In the genomic region with DNA sequence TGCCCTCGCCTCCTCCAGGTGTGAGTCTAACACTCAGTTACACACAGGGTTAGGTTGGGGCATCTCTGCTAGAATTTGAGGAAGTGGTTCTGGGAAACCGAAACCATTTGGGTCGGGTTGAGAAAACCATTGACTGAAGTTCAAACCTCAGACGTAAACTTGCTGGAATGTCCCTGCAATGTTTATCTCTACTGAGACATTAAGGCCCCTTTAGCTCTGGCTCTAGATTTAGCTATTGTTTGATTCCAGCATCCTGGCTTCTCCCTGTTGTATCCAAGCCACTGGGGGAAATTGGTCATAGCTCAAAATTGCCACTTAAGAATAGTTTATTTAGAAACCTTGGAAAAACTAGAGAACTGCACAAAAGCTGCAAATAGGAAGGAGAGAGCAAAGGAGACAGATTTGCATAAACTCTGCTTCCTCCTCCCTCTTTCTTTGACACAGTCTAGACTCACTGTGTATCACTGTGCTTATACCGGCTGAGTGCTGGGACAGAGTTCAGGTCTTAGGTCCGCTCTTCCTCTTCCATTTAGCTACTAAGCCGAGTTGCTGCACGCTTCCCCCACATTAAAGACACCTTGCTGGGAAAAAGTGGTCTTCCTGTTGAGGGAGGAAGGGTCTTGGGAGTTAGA, we compare ENCODE assay signal across 12 mouse cellular contexts. TPM values are rescaled to one million over a fixed set of nuclear protein-coding genes. Genes with fewer than 3 reads are reported as not detected.
DNase-seq lines count a peak whose midpoint lies in the region; ATAC-seq and TF ChIP-seq lines count a peak whose summit lies in the region.
"Had no signal": no experiment of that assay in that cellular context is flagged by ENCODE, and none has a peak within 500 bp of the region (broad histone marks: within the 10 kb centered on the region; RNA-seq: fewer than 3 reads in every experiment).

No protein-coding gene starts in this region.

- H3K9me3 ChIP-seq in lung, postnatal 0 days (ENCODE audit: low read length) = no peaks in the 10 kb centered on the region
- no peaks in the 10 kb centered on the region for H3K9me3 ChIP-seq in stomach, postnatal 0 days (ENCODE audit: control insufficient read depth, low read length)
- H3K9me3 ChIP-seq: kidney, embryonic 15.5 days; liver, embryonic 15.5 days; midbrain, embryonic 12.5 days had no signal

- ATAC-seq in lung, postnatal 0 days = peak; percentile 65
- no peak for ATAC-seq in stomach, postnatal 0 days (ENCODE audit: low FRiP score, low TSS enrichment)

- TF ChIP-seq POLR2A in heart, adult 2 months (IDR thresholded peaks at IDR 0.05; ENCODE audit: insufficient read depth, low read depth, low read length) = no peak
- TF ChIP-seq POLR2A in spleen, adult 2 months (IDR thresholded peaks at IDR 0.05; ENCODE audit: low read depth, low read length) = no peak

- no peak for DNase-seq in heart, adult 2 months
- DNase-seq in heart, adult 8-10 months (ENCODE audit: low spot score) = no peak
- no peak for DNase-seq in spleen, adult 2 months (ENCODE audit: low read depth in 1 of 2, low spot score in 2 of 2)
- DNase-seq in spleen, adult 18-20 months = no peak
- peak; percentile 54 for DNase-seq in lung, postnatal 0 days (ENCODE audit: low spot score)
- no peak for DNase-seq in stomach, postnatal 0 days (ENCODE audit: low spot score)
- no peak for DNase-seq in ovary, postnatal 14 days (ENCODE audit: low spot score)
- no peak for DNase-seq in ovary, adult 18-20 months (ENCODE audit: low spot score)
- DNase-seq: cerebellum, adult 9-10 months had no signal

- 0 out of 2 replicates have a peak, but pooled peaks cover 2% of the 10 kb centered on the region for H3K36me3 ChIP-seq in heart, adult 2 months (ENCODE audit: control insufficient read depth, insufficient read depth, low read length)
- no peaks in the 10 kb centered on the region for H3K36me3 ChIP-seq in spleen, adult 2 months (ENCODE audit: control insufficient read depth, insufficient read depth, low read length)
- no peaks in the 10 kb centered on the region for H3K36me3 ChIP-seq in lung, postnatal 0 days (ENCODE audit: insufficient read depth, low read length)
- no peaks in the 10 kb centered on the region for H3K36me3 ChIP-seq in stomach, postnatal 0 days (ENCODE audit: control insufficient read depth, insufficient read depth, low read length)
- H3K36me3 ChIP-seq: liver, embryonic 15.5 days; midbrain, embryonic 12.5 days had no signal

- no peak overlapping the region for H3K4me2 ChIP-seq in lung, postnatal 0 days (replicated peaks; ENCODE audit: low read depth, low read length)
- H3K4me2 ChIP-seq in stomach, postnatal 0 days (replicated peaks; ENCODE audit: low read depth) = no peak overlapping the region
- H3K4me2 ChIP-seq: kidney, embryonic 15.5 days; liver, embryonic 15.5 days; midbrain, embryonic 12.5 days had no signal

- H3K4me1 ChIP-seq in heart, adult 2 months (ENCODE audit: control insufficient read depth, insufficient read depth, low read length) = peaks cover 10% of the 10 kb centered on the region
- no peaks in the 10 kb centered on the region; the same call in none of the 2 replicates for H3K4me1 ChIP-seq in spleen, adult 2 months (ENCODE audit: control insufficient read depth, insufficient read depth, insufficient read length)
- H3K4me1 ChIP-seq in lung, postnatal 0 days (ENCODE audit: insufficient read depth, low read depth, low read length) = peaks cover 3% of the 10 kb centered on the region; the same call in 1 of the 2 replicates
- H3K4me1 ChIP-seq in stomach, postnatal 0 days (replicated peaks; ENCODE audit: control insufficient read depth, insufficient read depth) = no peaks in the 10 kb centered on the region
- H3K4me1 ChIP-seq: liver, embryonic 15.5 days had no signal

- H3K27me3 ChIP-seq in heart, adult 2 months (ENCODE audit: control insufficient read depth, insufficient read depth, low read length) = no peaks in the 10 kb centered on the region
- H3K27me3 ChIP-seq in spleen, adult 2 months (ENCODE audit: control insufficient read depth, insufficient read depth, low read length) = peaks cover under 1% of the 10 kb centered on the region; the same call in 1 of the 2 replicates
- no peaks in the 10 kb centered on the region for H3K27me3 ChIP-seq in lung, postnatal 0 days (replicated peaks; ENCODE audit: insufficient read depth, low read length)
- no peaks in the 10 kb centered on the region for H3K27me3 ChIP-seq in stomach, postnatal 0 days (ENCODE audit: control insufficient read depth, insufficient read depth, low read length)
- H3K27me3 ChIP-seq: kidney, embryonic 15.5 days; midbrain, embryonic 12.5 days had no signal

- TF ChIP-seq EP300 in heart, adult 2 months (IDR thresholded peaks at IDR 0.05; ENCODE audit: insufficient read depth, low read depth, low read length) = no peak
- TF ChIP-seq EP300 in lung, postnatal 0 days (IDR thresholded peaks at IDR 0.05) = peak; percentile 80
- no peak for TF ChIP-seq EP300 in stomach, postnatal 0 days (optimal IDR thresholded peaks at IDR 0.05)

- TF ChIP-seq CTCF in heart, adult 2 months (IDR thresholded peaks at IDR 0.05) = no peak
- no peak for TF ChIP-seq CTCF in spleen, adult 2 months (IDR thresholded peaks at IDR 0.05; ENCODE audit: extremely low read depth, insufficient read depth, insufficient read length, insufficient replicate concordance)
- TF ChIP-seq CTCF in lung, postnatal 0 days (IDR thresholded peaks at IDR 0.05) = no peak
- TF ChIP-seq CTCF in stomach, postnatal 0 days (IDR thresholded peaks at IDR 0.05; ENCODE audit: low read depth) = no peak

- peak overlapping the region; percentile 56 for H3K27ac ChIP-seq in heart, adult 2 months
- peak overlapping the region; percentile 23; the same call in 1 of the 2 replicates for H3K27ac ChIP-seq in spleen, adult 2 months (ENCODE audit: insufficient read depth, low read length)
- H3K27ac ChIP-seq in lung, postnatal 0 days (ENCODE audit: low read length) = peak overlapping the region; percentile 64
- H3K27ac ChIP-seq in stomach, postnatal 0 days (replicated peaks) = peak overlapping the region; percentile 65
- H3K27ac ChIP-seq: kidney, embryonic 15.5 days; liver, embryonic 15.5 days; midbrain, embryonic 12.5 days had no signal

- peak overlapping the region; percentile 47 for H3K9ac ChIP-seq in heart, adult 2 months (ENCODE audit: low read depth, low read length)
- H3K9ac ChIP-seq in lung, postnatal 0 days (replicated peaks; ENCODE audit: low read depth) = no peak overlapping the region
- H3K9ac ChIP-seq in stomach, postnatal 0 days (ENCODE audit: low read length) = no peak overlapping the region
- H3K9ac ChIP-seq: kidney, embryonic 15.5 days; liver, embryonic 15.5 days; midbrain, embryonic 12.5 days had no signal

- intact Hi-C loops in heart, adult 2 months (cut with DNase I) = no loop called here

- H3K79me2 ChIP-seq in heart, adult 2 months (replicated peaks; ENCODE audit: control insufficient read depth, insufficient read depth, low read length) = no peaks in the 10 kb centered on the region; the same call in 1 of the 2 replicates

- H3K4me3 ChIP-seq in heart, adult 2 months = no peak overlapping the region
- no peak overlapping the region for H3K4me3 ChIP-seq in spleen, adult 2 months (ENCODE audit: extremely low read depth, insufficient read depth, insufficient read length)
- no peak overlapping the region for H3K4me3 ChIP-seq in lung, postnatal 0 days (ENCODE audit: low read depth, low read length)
- H3K4me3 ChIP-seq in stomach, postnatal 0 days (ENCODE audit: low read depth, low read length) = no peak overlapping the region
- H3K4me3 ChIP-seq: kidney, embryonic 15.5 days; liver, embryonic 15.5 days; midbrain, embryonic 12.5 days had no signal

- WGBS in heart, adult 2 months = 36% methylated on average over 8 of the region's 8 CpGs
- 47% methylated on average over 8 of the region's 8 CpGs for WGBS in spleen, adult 2 months
- WGBS in lung, postnatal 0 days = 62% methylated on average over 8 of the region's 8 CpGs
- 57% methylated on average over 8 of the region's 8 CpGs for WGBS in stomach, postnatal 0 days

RNA-seq across cellular contexts. Expression of gene Lysmd2, which starts 5.4 kb away (rescaled TPM):
- total RNA-seq in heart, adult 2 months (2021) = 1 to 10 TPM; 6.9 to 8.5 TPM
- polyA plus RNA-seq in heart, adult 2 months (2012; rRNA removed) = 16.4 and 18.1 TPM in 2 replicates
- total RNA-seq in heart, adult 8-10 months (2022) = 10 to 100 TPM in 2 of 4 experiments, 1 to 10 TPM in 2; 7.6 to 11.7 (median 9.2) TPM
- polyA plus RNA-seq in spleen, adult 2 months (2012; rRNA removed) = 6.6 and 12.1 TPM in 2 replicates
- polyA plus RNA-seq in lung, postnatal 0 days (2015; fragmentation: Nextera tagmentation; extraction: Ambion mirVana) = 26.1 and 29.9 TPM in 2 replicates
- 30.3 and 32.2 TPM in 2 replicates for polyA plus RNA-seq in stomach, postnatal 0 days (2015; fragmentation: Nextera tagmentation; extraction: Ambion mirVana)

RNA-seq across cellular contexts. Expression of gene Tmod2, which starts 19.8 kb away (rescaled TPM):
- total RNA-seq in heart, adult 2 months (2021) = 1 to 10 TPM; 3.8 to 4.7 TPM
- 1.0 and 2.6 TPM in 2 replicates for polyA plus RNA-seq in heart, adult 2 months (2012; rRNA removed)
- total RNA-seq in heart, adult 8-10 months (2022) = 1 to 10 TPM; 4.2 to 5.2 (median 4.4) TPM
- polyA plus RNA-seq in spleen, adult 2 months (2012; rRNA removed) = 0.19 and 0.32 TPM in 2 replicates
- 10.6 and 11.3 TPM in 2 replicates for polyA plus RNA-seq in lung, postnatal 0 days (2015; fragmentation: Nextera tagmentation; extraction: Ambion mirVana)
- 11.3 and 11.9 TPM in 2 replicates for polyA plus RNA-seq in stomach, postnatal 0 days (2015; fragmentation: Nextera tagmentation; extraction: Ambion mirVana)

RNA-seq across cellular contexts. Expression of gene Scg3, which starts 52.9 kb away (rescaled TPM):
- total RNA-seq in heart, adult 2 months (2021) = under 1 TPM; 0.37 to 0.43 TPM
- polyA plus RNA-seq in heart, adult 2 months (2012; rRNA removed) = 0.20 and 1.3 TPM in 2 replicates
- total RNA-seq in heart, adult 8-10 months (2022) = under 1 TPM in 3 of 4 experiments, not detected in 1; 0.19 to 0.60 (median 0.19) TPM
- not detected in 2 replicates for polyA plus RNA-seq in spleen, adult 2 months (2012; rRNA removed)
- polyA plus RNA-seq in lung, postnatal 0 days (2015; fragmentation: Nextera tagmentation; extraction: Ambion mirVana) = 0.42 and 0.56 TPM in 2 replicates
- 5.1 and 5.6 TPM in 2 replicates for polyA plus RNA-seq in stomach, postnatal 0 days (2015; fragmentation: Nextera tagmentation; extraction: Ambion mirVana)
- polyA plus RNA-seq: liver, embryonic 15.5 days had no signal
